Mouse (Mus musculus): ENCODE data around the gene Tmem63a. TPM values are rescaled to one million over a fixed set of nuclear protein-coding genes. Genes with fewer than 3 reads are reported as not detected.

Tmem63a gene
- polyA plus RNA-seq, 1 experiment, result 64.1 TPM

DNA sequence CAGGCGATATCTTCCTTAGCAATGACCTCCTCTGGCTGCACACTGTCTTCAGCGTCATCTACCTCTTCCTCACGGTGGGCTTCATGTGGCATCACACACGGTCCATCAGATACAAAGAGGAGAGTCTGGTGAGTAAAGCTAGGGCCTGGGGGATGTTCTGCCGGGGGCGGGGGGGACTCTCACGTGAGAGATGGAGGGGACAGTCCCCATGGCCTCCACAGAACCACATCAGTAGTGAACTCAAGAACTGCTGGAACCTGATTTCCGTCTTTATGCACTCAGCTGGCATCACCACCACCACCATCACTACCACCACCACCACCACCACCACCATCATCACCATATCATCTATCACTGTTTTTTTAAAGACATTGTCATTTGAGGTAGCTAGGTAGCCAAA lies 14.3 kb downstream of the Tmem63a start:
- Histone ChIP-seq H3K4me3 (ENCODE audit: insufficient read depth, low read length) (no peak overlapping the region), H3K27ac (ENCODE audit: insufficient read depth, low read length) (no peak overlapping the region), H3K4me1 (ENCODE audit: control insufficient read depth, insufficient read depth, low read length) (no peaks in the 10 kb centered on the region)
- TF ChIP-seq POLR2A (IDR thresholded peaks at IDR 0.05; ENCODE audit: extremely low read depth, insufficient read depth, low read length), result no peak
- TF ChIP-seq CTCF (IDR thresholded peaks at IDR 0.05; ENCODE audit: extremely low read depth, insufficient read depth, low read length), result no peak

DNA sequence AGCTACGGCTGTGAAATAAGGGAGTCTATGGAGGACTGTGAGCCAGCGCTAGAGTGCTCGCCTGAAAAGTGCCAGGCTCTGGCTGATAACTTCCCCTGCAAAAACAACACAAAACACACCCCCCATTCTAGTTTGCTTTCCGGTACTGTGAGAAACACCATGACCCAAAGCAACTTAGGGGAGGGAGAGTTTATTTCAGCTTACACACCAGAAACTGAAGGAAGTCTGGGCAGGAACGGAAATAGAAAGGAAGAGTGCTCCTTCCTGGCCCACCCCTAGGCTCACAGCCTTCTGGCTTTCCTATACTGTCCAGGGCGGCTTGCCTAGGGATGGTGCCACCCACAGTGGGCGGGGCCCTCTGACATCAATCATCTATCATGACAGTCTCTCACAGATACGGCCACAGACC lies 14.8 kb downstream of the Tmem63a start:
- no peak for TF ChIP-seq POLR2A (IDR thresholded peaks at IDR 0.05; ENCODE audit: extremely low read depth, insufficient read depth, low read length)
- no peak for TF ChIP-seq CTCF (IDR thresholded peaks at IDR 0.05; ENCODE audit: extremely low read depth, insufficient read depth, low read length)
- H3K27ac ChIP-seq (ENCODE audit: insufficient read depth, low read length), result no peak overlapping the region
- H3K4me3 ChIP-seq (ENCODE audit: insufficient read depth, low read length), result no peak overlapping the region
- no peaks in the 10 kb centered on the region for H3K4me1 ChIP-seq (ENCODE audit: control insufficient read depth, insufficient read depth, low read length)

DNA sequence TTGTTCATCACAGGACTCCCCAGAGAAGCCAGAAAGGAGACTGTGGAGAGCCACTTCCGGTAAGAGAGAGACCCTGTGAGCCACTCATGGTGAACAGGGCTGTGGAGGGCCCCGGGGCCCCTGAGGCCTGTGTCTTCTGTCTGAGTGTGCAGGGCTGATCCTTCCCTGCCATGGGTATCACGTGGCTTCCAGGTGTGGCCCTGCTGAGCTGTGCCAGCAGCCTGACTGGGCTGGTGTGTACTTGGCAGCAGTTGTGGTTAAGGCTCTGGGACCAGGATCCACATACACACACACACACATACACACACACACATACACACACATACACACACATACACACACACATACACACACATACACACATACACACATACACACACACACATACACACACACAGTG lies 15.8 kb downstream of the Tmem63a start:
- H3K4me3 ChIP-seq (ENCODE audit: insufficient read depth, low read length), result no peak overlapping the region
- TF ChIP-seq POLR2A (IDR thresholded peaks at IDR 0.05; ENCODE audit: extremely low read depth, insufficient read depth, low read length), result no peak
- H3K4me1 ChIP-seq (ENCODE audit: control insufficient read depth, insufficient read depth, low read length), result no peaks in the 10 kb centered on the region
- H3K27ac ChIP-seq (ENCODE audit: insufficient read depth, low read length), result no peak overlapping the region

DNA sequence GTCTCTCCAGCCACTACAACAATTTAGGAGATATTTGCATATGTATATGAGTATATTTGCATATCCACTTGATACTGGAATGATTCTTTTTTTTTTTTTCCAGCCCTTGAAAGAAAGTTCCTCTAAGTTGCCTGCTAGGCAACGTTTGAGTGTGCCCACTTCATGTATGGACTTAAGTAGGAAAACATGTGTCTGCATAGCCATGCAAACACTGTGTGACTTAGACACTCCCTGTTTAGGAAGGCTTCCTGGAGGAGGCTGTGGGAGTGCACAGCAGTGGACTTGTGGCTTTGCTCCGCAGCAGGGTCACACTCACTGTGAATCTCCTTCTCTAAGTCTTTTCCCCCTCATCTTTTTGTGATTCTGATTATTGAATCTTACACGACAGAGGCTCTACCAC lies 16.7 kb downstream of the Tmem63a start:
- TF ChIP-seq POLR2A (IDR thresholded peaks at IDR 0.05; ENCODE audit: extremely low read depth, insufficient read depth, low read length) (no peak), CTCF (IDR thresholded peaks at IDR 0.05; ENCODE audit: extremely low read depth, insufficient read depth, low read length) (no peak)
- H3K4me1 ChIP-seq (ENCODE audit: control insufficient read depth, insufficient read depth, low read length), result no peaks in the 10 kb centered on the region

DNA sequence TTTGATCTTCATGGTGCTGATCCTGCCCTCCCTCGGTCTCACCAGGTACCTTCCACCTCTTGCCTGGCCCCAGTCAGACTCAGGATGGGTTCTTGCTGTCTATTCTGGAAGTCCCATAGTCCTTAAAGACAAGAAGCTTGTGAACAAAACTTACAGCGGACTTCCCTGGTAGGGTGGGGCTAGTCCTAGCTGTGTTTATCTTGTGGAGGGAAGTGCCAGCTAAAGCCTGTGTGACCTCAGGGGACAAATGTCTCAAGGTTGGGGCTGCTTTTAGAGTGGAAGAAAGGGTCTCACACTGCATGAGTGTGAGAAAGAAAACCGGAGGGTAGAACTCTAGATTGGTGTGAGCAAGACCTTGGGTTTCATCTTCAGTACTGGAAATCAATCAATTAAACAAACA lies 23.6 kb downstream of the Tmem63a start:
- Histone ChIP-seq H3K4me1 (ENCODE audit: control insufficient read depth, insufficient read depth, low read length) (no peaks in the 10 kb centered on the region), H3K27ac (ENCODE audit: insufficient read depth, low read length) (no peak overlapping the region), H3K4me3 (ENCODE audit: insufficient read depth, low read length) (no peak overlapping the region)
- TF ChIP-seq POLR2A (IDR thresholded peaks at IDR 0.05; ENCODE audit: extremely low read depth, insufficient read depth, low read length) (no peak), CTCF (IDR thresholded peaks at IDR 0.05; ENCODE audit: extremely low read depth, insufficient read depth, low read length) (no peak)

More for the DNA sequence above, 16.7 kb downstream of the Tmem63a start:
- H3K27ac ChIP-seq (ENCODE audit: insufficient read depth, low read length), result no peak overlapping the region
- H3K4me3 ChIP-seq (ENCODE audit: insufficient read depth, low read length), result no peak overlapping the region

DNA sequence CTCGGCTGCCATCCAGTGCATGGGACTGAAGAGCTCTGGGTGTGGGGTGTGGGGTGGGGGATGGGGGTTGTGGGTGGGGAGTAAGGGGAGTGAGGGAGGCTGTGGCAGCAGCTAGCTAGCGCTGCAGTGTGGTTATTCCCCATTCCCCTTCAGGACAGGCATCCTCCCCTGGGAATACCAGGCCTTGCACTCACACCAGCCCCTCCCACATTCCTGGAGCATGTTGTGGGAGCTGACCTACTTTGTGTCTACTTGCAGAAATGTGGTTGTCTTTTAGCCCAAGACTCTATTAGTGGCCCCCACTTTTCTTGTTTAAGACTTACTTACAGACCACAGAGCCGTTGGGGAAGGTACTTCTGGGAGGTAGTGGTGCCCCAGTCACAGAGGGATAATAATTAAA lies 24.4 kb downstream of the Tmem63a start:
- H3K27ac ChIP-seq (ENCODE audit: insufficient read depth, low read length), result no peak overlapping the region
- no peak for TF ChIP-seq POLR2A (IDR thresholded peaks at IDR 0.05; ENCODE audit: extremely low read depth, insufficient read depth, low read length)
- TF ChIP-seq CTCF (IDR thresholded peaks at IDR 0.05; ENCODE audit: extremely low read depth, insufficient read depth, low read length), result no peak
- no peaks in the 10 kb centered on the region for H3K4me1 ChIP-seq (ENCODE audit: control insufficient read depth, insufficient read depth, low read length)
- no peak overlapping the region for H3K4me3 ChIP-seq (ENCODE audit: insufficient read depth, low read length)

DNA sequence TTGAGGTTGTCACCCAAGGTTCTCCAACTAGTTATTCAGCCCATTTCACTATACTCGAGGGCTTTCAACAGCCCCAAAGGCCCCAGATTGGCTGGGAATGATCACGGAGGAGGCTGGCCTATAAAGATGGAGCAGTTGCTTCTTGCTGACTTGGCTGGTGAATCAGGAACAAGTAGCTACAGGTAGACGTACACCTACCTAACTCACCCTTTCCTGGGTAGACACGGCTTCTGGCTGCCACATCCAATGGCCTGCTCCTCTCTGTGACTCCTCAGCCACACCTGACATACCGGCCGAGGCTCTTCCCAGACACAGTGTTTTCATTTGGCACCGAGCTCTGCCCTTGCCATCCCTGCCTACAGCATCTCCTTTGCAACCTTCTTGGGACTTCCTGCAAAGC lies 25.1 kb downstream of the Tmem63a start:
- Histone ChIP-seq H3K4me3 (ENCODE audit: insufficient read depth, low read length) (no peak overlapping the region), H3K4me1 (ENCODE audit: control insufficient read depth, insufficient read depth, low read length) (no peaks in the 10 kb centered on the region), H3K27ac (ENCODE audit: insufficient read depth, low read length) (no peak overlapping the region)
- TF ChIP-seq CTCF (IDR thresholded peaks at IDR 0.05; ENCODE audit: extremely low read depth, insufficient read depth, low read length) (no peak), POLR2A (IDR thresholded peaks at IDR 0.05; ENCODE audit: extremely low read depth, insufficient read depth, low read length) (no peak)

DNA sequence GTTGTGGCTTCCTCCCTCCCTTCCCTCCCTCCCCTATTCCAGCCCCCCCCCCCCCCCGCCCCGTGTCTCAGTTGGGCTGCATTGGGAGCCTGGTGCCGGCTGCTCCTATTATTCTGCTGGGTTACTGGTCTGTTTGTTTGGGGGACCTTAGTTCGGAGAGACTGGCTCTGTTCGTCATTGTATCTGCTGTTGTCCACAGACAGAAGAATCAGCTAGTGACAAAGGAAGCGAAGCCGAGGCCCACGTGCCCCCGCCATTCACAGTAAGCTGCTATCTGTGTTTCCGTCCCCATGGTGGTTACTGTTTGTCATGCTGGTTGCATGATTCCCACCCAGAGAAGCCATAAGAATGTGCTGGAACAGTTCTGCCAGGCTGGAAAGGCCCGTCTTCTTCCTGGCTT lies 30.8 kb downstream of the Tmem63a start:
- Histone ChIP-seq H3K4me3 (ENCODE audit: insufficient read depth, low read length) (no peak overlapping the region), H3K27ac (ENCODE audit: insufficient read depth, low read length) (peak overlapping the region; percentile 96), H3K4me1 (ENCODE audit: control insufficient read depth, insufficient read depth, low read length) (no peaks in the 10 kb centered on the region)
- no peak for TF ChIP-seq CTCF (IDR thresholded peaks at IDR 0.05; ENCODE audit: extremely low read depth, insufficient read depth, low read length)

DNA sequence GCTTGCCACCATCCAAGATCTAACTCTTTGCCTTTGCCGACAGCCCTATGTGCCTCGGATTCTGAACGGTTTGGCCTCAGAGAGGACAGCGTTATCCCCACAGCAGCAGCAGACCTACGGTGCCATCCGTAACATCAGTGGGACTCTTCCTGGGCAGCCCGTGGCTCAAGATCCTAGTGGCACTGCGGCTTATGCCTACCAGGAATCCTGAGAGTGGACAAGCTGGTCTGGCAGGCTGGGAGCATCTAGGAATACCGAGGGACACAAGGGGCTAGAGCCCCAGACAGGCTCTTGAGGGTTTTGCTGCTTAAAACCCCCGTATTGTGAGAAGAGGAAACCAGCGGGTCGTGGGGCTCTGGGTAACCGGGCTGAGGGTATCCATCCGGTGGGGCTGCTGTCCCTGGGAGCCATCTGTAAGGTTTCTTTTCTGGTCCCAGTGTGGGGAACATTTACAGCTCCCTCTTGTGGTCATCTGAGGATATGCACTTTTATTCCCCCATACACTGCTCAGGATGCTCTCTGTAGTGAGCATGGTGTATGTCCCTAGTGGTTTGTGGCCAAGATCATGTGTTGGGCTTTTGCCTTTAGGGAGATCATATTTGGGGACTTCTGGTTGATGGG lies 32.1 kb downstream of the Tmem63a start:
- no peak overlapping the region for H3K4me3 ChIP-seq (ENCODE audit: insufficient read depth, low read length)
- 0 out of 2 replicates have a peak overlapping the region, but pooled peaks have one; percentile 58 for H3K27ac ChIP-seq (ENCODE audit: insufficient read depth, low read length)
- no peaks in the 10 kb centered on the region for H3K4me1 ChIP-seq (ENCODE audit: control insufficient read depth, insufficient read depth, low read length)
- TF ChIP-seq CTCF (IDR thresholded peaks at IDR 0.05; ENCODE audit: extremely low read depth, insufficient read depth, low read length) (peak; percentile 63), POLR2A (IDR thresholded peaks at IDR 0.05; ENCODE audit: extremely low read depth, insufficient read depth, low read length) (no peak)

DNA sequence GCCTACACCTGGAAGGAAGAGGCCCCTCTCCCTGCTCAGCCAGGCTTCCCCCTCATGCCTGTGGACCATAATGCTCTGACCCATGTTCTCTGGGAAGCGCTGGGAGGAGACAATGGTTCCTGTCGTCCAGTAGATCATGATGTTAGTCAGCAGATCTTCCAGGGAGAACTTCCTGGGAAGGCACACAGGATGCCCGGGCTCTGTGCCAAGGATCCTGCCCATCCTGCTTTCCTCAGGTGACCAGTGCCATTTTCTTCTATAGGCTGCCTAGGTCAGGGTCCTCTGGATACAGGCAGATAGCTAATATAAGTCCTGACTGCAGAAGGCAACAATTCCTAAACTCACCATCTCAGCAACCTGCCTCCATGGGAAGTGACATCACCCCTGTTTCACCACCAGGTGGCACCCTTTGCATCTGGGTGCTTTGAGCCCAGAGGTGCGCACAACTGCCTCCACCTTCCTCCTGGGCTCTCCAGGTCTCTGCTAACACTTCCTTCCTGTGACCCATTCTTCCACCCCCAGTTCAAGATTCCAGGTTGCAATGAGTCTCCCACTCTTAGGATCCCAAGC lies 34.1 kb downstream of the Tmem63a start:
- Histone ChIP-seq H3K27ac (ENCODE audit: insufficient read depth, low read length) (no peak overlapping the region), H3K4me3 (ENCODE audit: insufficient read depth, low read length) (no peak overlapping the region), H3K4me1 (ENCODE audit: control insufficient read depth, insufficient read depth, low read length) (no peaks in the 10 kb centered on the region)
- TF ChIP-seq POLR2A (IDR thresholded peaks at IDR 0.05; ENCODE audit: extremely low read depth, insufficient read depth, low read length), result no peak
- peak; percentile 62 for TF ChIP-seq CTCF (IDR thresholded peaks at IDR 0.05; ENCODE audit: extremely low read depth, insufficient read depth, low read length)
